Mouse (Mus musculus) lung, adult 2 months (tissue): ENCODE measurements around the gene Igsf3. TPM values are rescaled to one million over a fixed set of nuclear protein-coding genes. Genes with fewer than 3 reads are reported as not detected.

Experiments
- DNase-seq: peaks from one replicate; pipeline ENCODE4 v3.0.0; 2022
- H3K4me1 ChIP-seq: fragments of 200-500 bp; 2 replicates; pipeline ENCODE4 v1.6.1; 2011; ENCODE audit warnings: low read length; ENCODE audit not compliant: control insufficient read depth, insufficient read depth
- H3K4me3 ChIP-seq: fragments of 200-500 bp; replicated peaks from 2 replicates; pipeline ENCODE3; 2011; ENCODE audit warnings: low read depth, mild to moderate bottlenecking, control low read depth, low read length; ENCODE audit errors: extremely low read depth
- CTCF ChIP-seq: fragments of 200-500 bp; IDR thresholded peaks from 2 replicates; pipeline ENCODE4 v1.5.1; 2011; ENCODE audit warnings: mild to moderate bottlenecking, low read length, control low read depth; ENCODE audit not compliant: insufficient read depth
- POLR2A ChIP-seq: fragments of 200-500 bp; IDR thresholded peaks from 2 replicates; pipeline ENCODE4 v1.6.1; 2011; ENCODE audit warnings: low read depth, mild to moderate bottlenecking, control low read depth, low read length, borderline replicate concordance; ENCODE audit errors: extremely low read depth
- WGBS: fragments of 180-500 bp; shearing (Covaris S2); methylation state at CpG from one replicate; pipeline ENCODE4 v1.1.7; 2018; 5-methylcytosine and 5-hydroxymethylcytosine counted together
- polyA plus RNA-seq: library from polyadenylated mRNA; depleted of rRNA; stranded (reverse); fragments of >200 nt; gene quantifications from 2 replicates; pipeline ENCODE4 v1.2.3, GENCODE M21; 2012

Igsf3 gene
- polyA plus RNA-seq, 1 experiment, result 7.3 TPM

GRCm38 (mm10) chr3:101354490-101354889 is 22.4 kb upstream of the Igsf3 start:
- no peak for DNase-seq
- TF ChIP-seq POLR2A (no peak), CTCF (no peak)
- H3K4me1 ChIP-seq, result no peaks in the 10 kb centered on the region
- H3K4me3 ChIP-seq, result no peak overlapping the region

- WGBS, result 40% methylated on average over 5 of the region's 5 CpGs
These were observed 21.2 kb upstream of the Igsf3 start for GRCm38 (mm10) chr3:101355702-101356101.

GRCm38 (mm10) chr3:101356583-101357553 is 20.0 kb upstream of the Igsf3 start:
- H3K4me1 ChIP-seq, result no peaks in the 10 kb centered on the region
- TF ChIP-seq POLR2A (no peak), CTCF (no peak)
- DNase-seq, result no peak
- no peak overlapping the region for H3K4me3 ChIP-seq
- WGBS, result 78% methylated on average over 8 of the region's 8 CpGs

More at GRCm38 (mm10) chr3:101355702-101356101, 21.2 kb upstream of the Igsf3 start:
- TF ChIP-seq CTCF (no peak), POLR2A (no peak)
- H3K4me1 ChIP-seq, result no peaks in the 10 kb centered on the region
- H3K4me3 ChIP-seq, result no peak overlapping the region
- no peak for DNase-seq

- TF ChIP-seq CTCF (no peak), POLR2A (no peak)
- Histone ChIP-seq H3K4me3 (no peak overlapping the region), H3K4me1 (no peaks in the 10 kb centered on the region)
- no peak for DNase-seq
- whole genome bisulfite sequencing, result 89% methylated on average over 6 of the region's 6 CpGs
These were observed 16.1 kb upstream of the Igsf3 start for GRCm38 (mm10) chr3:101360832-101361231.

- Histone ChIP-seq H3K4me1 (no peaks in the 10 kb centered on the region), H3K4me3 (no peak overlapping the region)
- 96% methylated on average over 4 of the region's 4 CpGs for WGBS
- no peak for TF ChIP-seq POLR2A
- TF ChIP-seq CTCF, result no peak
- DNase-seq, result no peak
These were observed 14.5 kb upstream of the Igsf3 start for GRCm38 (mm10) chr3:101362391-101362790.

GRCm38 (mm10) chr3:101363574-101363973 is 13.3 kb upstream of the Igsf3 start:
- TF ChIP-seq CTCF (no peak), POLR2A (no peak)
- DNase-seq, result no peak
- Histone ChIP-seq H3K4me3 (no peak overlapping the region), H3K4me1 (no peaks in the 10 kb centered on the region)
- WGBS, result 48% methylated on average over 7 of the region's 7 CpGs

- TF ChIP-seq CTCF (no peak), POLR2A (no peak)
- DNase-seq, result no peak
- H3K4me3 ChIP-seq, result no peak overlapping the region
- H3K4me1 ChIP-seq, result no peaks in the 10 kb centered on the region
- 94% methylated on average over 6 of the region's 6 CpGs for WGBS
These were observed 11.7 kb upstream of the Igsf3 start for GRCm38 (mm10) chr3:101365081-101365612.

- no peak for DNase-seq
- H3K4me3 ChIP-seq, result no peak overlapping the region
- WGBS, result 68% methylated on average over 9 of the region's 9 CpGs
- no peaks in the 10 kb centered on the region for H3K4me1 ChIP-seq
- TF ChIP-seq CTCF (no peak), POLR2A (no peak)
These were observed 11.0 kb upstream of the Igsf3 start for GRCm38 (mm10) chr3:101365911-101366310.

GRCm38 (mm10) chr3:101367372-101367771 is 9.5 kb upstream of the Igsf3 start:
- TF ChIP-seq CTCF (no peak), POLR2A (no peak)
- WGBS, result 25% methylated on average over 11 of the region's 11 CpGs
- no peak overlapping the region for H3K4me3 ChIP-seq
- H3K4me1 ChIP-seq, result no peaks in the 10 kb centered on the region
- no peak for DNase-seq
